Mouse (Mus musculus) hindbrain, postnatal 0 days (tissue): ENCODE measurements around the gene Heatr5b. TPM values are rescaled to one million over a fixed set of nuclear protein-coding genes. Genes with fewer than 3 reads are reported as not detected.

Experiments
- ATAC-seq: fragments of 200-750 bp; cut with Nextera tagmentation; 2 replicates; pipeline ENCODE4 v1.8.0; 2017; ENCODE audit warnings: mild to moderate bottlenecking, moderate TSS enrichment, moderate library complexity
- DNase-seq: peaks from one replicate; pipeline ENCODE4 v3.0.0-alpha.2; 2015; ENCODE audit warnings: low spot score
- H3K27ac ChIP-seq: fragments of 300-500 bp; sonication (generic); 2 replicates; pipeline ENCODE4 v1.5.1; 2014; ENCODE audit warnings: mild to moderate bottlenecking
- H3K27me3 ChIP-seq: fragments of 300-500 bp; sonication (generic); 2 replicates; pipeline ENCODE4 v1.6.1; 2014; ENCODE audit warnings: low read length, mixed read lengths; ENCODE audit not compliant: insufficient read depth
- H3K36me3 ChIP-seq: fragments of 300-500 bp; sonication (generic); 2 replicates; pipeline ENCODE4 v1.6.1; 2014; ENCODE audit warnings: low read length, mixed read lengths; ENCODE audit not compliant: insufficient read depth
- H3K4me1 ChIP-seq: fragments of 300-500 bp; sonication (generic); 2 replicates; pipeline ENCODE4 v1.6.1; 2014; ENCODE audit warnings: antibody characterized with exemption, low read length, mixed read lengths; ENCODE audit not compliant: insufficient read depth
- H3K4me2 ChIP-seq: fragments of 300-500 bp; sonication (generic); 2 replicates; pipeline ENCODE4 v1.6.1; 2014; ENCODE audit warnings: low read depth, mild to moderate bottlenecking, low read length, moderate library complexity, mixed read lengths
- H3K4me3 ChIP-seq: fragments of 300-500 bp; sonication (generic); 2 replicates; pipeline ENCODE4 v1.5.1; 2014; ENCODE audit warnings: low read length
- H3K9ac ChIP-seq: fragments of 300-500 bp; sonication (generic); replicated peaks from 2 replicates; pipeline ENCODE4 v1.6.1; 2014; ENCODE audit warnings: mild to moderate bottlenecking, low read length, moderate library complexity, mixed read lengths
- H3K9me3 ChIP-seq: fragments of 300-500 bp; sonication (generic); 2 replicates; pipeline ENCODE4 v1.6.1; 2016; ENCODE audit warnings: low read length, mixed read lengths
- CTCF ChIP-seq: IDR thresholded peaks from 2 replicates; pipeline ENCODE4 v1.5.1; 2016; ENCODE audit warnings: antibody characterized with exemption, control low read depth, low read depth
- WGBS: fragments of 180-500 bp; shearing (Covaris S2); extraction: QIAGEN DNeasy Blood & Tissue Kit; methylation state at CpG from one replicate; pipeline ENCODE4 v1.1.7; 2014; 5-methylcytosine and 5-hydroxymethylcytosine counted together
- polyA plus RNA-seq: library from polyadenylated mRNA; unstranded; fragments of >200 nt; fragmentation: Nextera tagmentation; extraction: Ambion mirVana; gene quantifications from 2 replicates; pipeline ENCODE4 v1.2.1, GENCODE M21; 2015
- total RNA-seq: library from RNA; depleted of rRNA; stranded (reverse); fragments of >200 nt; gene quantifications from 2 replicates; pipeline ENCODE4 v1.2.3, GENCODE M21; 2014

Heatr5b gene
- total and polyA plus RNA-seq, 2 experiments from 2014 or later = 9.0 to 48.1 TPM

GRCm38 (mm10) chr17:78732056-78732455 is 103.1 kb downstream of the Heatr5b start:
- no peak for TF ChIP-seq CTCF
- Histone ChIP-seq H3K27ac (no peak overlapping the region), H3K36me3 (no peaks in the 10 kb centered on the region), H3K9ac (no peak overlapping the region), H3K4me2 (no peak overlapping the region), H3K9me3 (no peaks in the 10 kb centered on the region), H3K4me1 (peaks cover 9% of the 10 kb centered on the region), H3K27me3 (no peaks in the 10 kb centered on the region), H3K4me3 (no peak overlapping the region)
- no peak for DNase-seq
- 27% methylated on average over 1 of the region's 1 CpGs for WGBS
- no peak for ATAC-seq

GRCm38 (mm10) chr17:78726746-78727449 is 108.3 kb downstream of the Heatr5b start:
- no peak overlapping the region for H3K27ac ChIP-seq
- ATAC-seq (no peak), DNase-seq (no peak)
- no peaks in the 10 kb centered on the region for H3K4me1 ChIP-seq
- no peak overlapping the region for H3K4me3 ChIP-seq
- H3K4me2 ChIP-seq = no peak overlapping the region
- no peaks in the 10 kb centered on the region for H3K9me3 ChIP-seq
- no peak for TF ChIP-seq CTCF
- no peaks in the 10 kb centered on the region for H3K27me3 ChIP-seq
- no peaks in the 10 kb centered on the region for H3K36me3 ChIP-seq
- H3K9ac ChIP-seq = no peak overlapping the region
- 66% methylated on average over 14 of the region's 14 CpGs for WGBS

- ATAC-seq = no peak
- H3K36me3 ChIP-seq = no peaks in the 10 kb centered on the region
- 70% methylated on average over 6 of the region's 6 CpGs for WGBS
Observed at GRCm38 (mm10) chr17:78724461-78725055, 110.6 kb downstream of the Heatr5b start.

DNA sequence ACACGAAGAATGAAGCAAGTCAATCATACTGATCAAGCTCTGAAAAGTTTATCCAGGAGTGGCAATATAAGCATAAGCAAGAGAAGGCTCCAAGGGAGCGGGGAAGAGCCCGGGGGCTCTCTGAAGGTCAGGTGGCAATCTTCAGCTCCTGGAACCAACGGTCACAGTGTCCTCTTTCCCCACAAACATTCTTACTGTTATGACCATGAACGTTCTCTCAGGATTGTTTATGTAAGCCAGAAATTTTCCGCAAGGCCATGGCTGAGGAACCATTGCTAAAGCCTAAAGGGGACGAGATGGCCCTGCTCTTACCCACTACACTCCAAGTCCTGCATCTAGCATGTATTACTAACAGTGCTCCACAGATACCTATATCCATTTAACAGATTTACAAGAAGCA is 113.5 kb downstream of the Heatr5b start:
- DNase-seq = no peak
- Histone ChIP-seq H3K4me3 (no peak overlapping the region), H3K27ac (no peak overlapping the region), H3K4me1 (no peaks in the 10 kb centered on the region), H3K36me3 (peaks cover 5% of the 10 kb centered on the region; the same call in 1 of the 2 replicates), H3K9ac (no peak overlapping the region), H3K4me2 (no peak overlapping the region), H3K9me3 (no peaks in the 10 kb centered on the region), H3K27me3 (no peaks in the 10 kb centered on the region)
- TF ChIP-seq CTCF = no peak
- WGBS = 96% methylated on average over 7 of the region's 7 CpGs
- ATAC-seq = no peak

More at GRCm38 (mm10) chr17:78724461-78725055, 110.6 kb downstream of the Heatr5b start:
- Histone ChIP-seq H3K9me3 (no peaks in the 10 kb centered on the region), H3K27ac (no peak overlapping the region), H3K4me2 (no peak overlapping the region), H3K4me3 (no peak overlapping the region), H3K27me3 (no peaks in the 10 kb centered on the region), H3K4me1 (no peaks in the 10 kb centered on the region), H3K9ac (no peak overlapping the region)
- TF ChIP-seq CTCF = no peak
- DNase-seq = no peak

GRCm38 (mm10) chr17:78719086-78719485 is 116.1 kb downstream of the Heatr5b start:
- H3K4me1 ChIP-seq = no peaks in the 10 kb centered on the region
- H3K9ac ChIP-seq = no peak overlapping the region
- H3K27ac ChIP-seq = no peak overlapping the region
- no peak for DNase-seq
- 95% methylated on average over 13 of the region's 13 CpGs for WGBS
- no peak for ATAC-seq
- no peaks in the 10 kb centered on the region for H3K27me3 ChIP-seq
- peaks cover 5% of the 10 kb centered on the region; the same call in 1 of the 2 replicates for H3K36me3 ChIP-seq
- TF ChIP-seq CTCF = no peak
- H3K4me3 ChIP-seq = no peak overlapping the region
- no peak overlapping the region for H3K4me2 ChIP-seq
- H3K9me3 ChIP-seq = no peaks in the 10 kb centered on the region

DNA sequence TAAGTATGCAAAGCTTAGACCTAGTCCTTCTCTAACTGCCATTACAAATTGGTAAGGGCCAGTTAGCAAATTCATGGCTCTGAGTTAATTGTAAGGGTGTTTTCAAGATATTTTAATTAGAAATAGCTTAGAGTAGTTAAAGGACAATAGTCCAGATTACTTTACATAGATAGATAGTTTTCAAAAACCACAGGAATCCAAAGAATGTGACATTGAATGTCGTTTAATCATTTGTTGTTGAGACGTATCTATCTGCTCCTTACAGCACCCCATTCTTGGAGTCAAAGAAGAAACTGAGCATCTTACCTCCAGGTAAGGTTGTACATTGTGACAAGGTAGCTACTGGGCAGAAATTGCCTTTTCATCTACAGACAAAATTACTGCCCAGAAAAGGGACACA is 124.9 kb downstream of the Heatr5b start:
- WGBS = 84% methylated on average over 2 of the region's 2 CpGs

DNA sequence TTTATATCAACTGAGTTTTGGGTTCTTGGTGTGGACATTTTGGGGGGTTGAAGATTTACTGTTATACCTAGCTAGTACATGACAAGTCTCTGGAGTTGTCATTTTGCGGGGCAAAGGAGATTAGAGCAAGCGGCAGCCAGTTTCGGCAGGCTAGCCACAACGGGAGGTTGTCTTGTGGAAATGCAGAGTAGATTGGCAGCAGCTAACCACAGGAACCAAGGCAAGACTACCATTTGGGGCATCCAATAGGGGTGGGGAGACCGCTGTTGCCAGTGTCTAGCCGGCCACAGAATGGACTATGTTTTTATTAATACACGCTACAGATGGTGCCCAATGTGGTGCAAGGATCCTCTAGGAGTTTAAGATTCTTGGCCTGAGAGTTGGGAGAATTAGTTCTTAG is 126.7 kb downstream of the Heatr5b start:
- DNase-seq = no peak
- H3K9me3 ChIP-seq = no peaks in the 10 kb centered on the region
- 88% methylated on average over 7 of the region's 7 CpGs for WGBS
- no peak for ATAC-seq
- no peak overlapping the region for H3K4me2 ChIP-seq
- H3K27ac ChIP-seq = no peak overlapping the region
- no peak overlapping the region for H3K9ac ChIP-seq
- H3K27me3 ChIP-seq = no peaks in the 10 kb centered on the region
- TF ChIP-seq CTCF = no peak
- no peaks in the 10 kb centered on the region for H3K4me1 ChIP-seq
- H3K4me3 ChIP-seq = no peak overlapping the region
- no peaks in the 10 kb centered on the region for H3K36me3 ChIP-seq

More for the DNA sequence above, 124.9 kb downstream of the Heatr5b start:
- no peak overlapping the region for H3K9ac ChIP-seq
- no peak overlapping the region for H3K4me3 ChIP-seq
- H3K27ac ChIP-seq = no peak overlapping the region
- no peaks in the 10 kb centered on the region for H3K4me1 ChIP-seq
- H3K4me2 ChIP-seq = no peak overlapping the region
- H3K36me3 ChIP-seq = no peaks in the 10 kb centered on the region
- no peaks in the 10 kb centered on the region for H3K9me3 ChIP-seq
- TF ChIP-seq CTCF = no peak
- no peak for ATAC-seq
- H3K27me3 ChIP-seq = no peaks in the 10 kb centered on the region
- no peak for DNase-seq
